Mouse (Mus musculus) stomach, postnatal 0 days (tissue): ENCODE results near the gene Smarce1. TPM values are rescaled to one million over a fixed set of nuclear protein-coding genes. Genes with fewer than 3 reads are reported as not detected.

ENCODE experiments used
- ATAC-seq: fragments of 200-750 bp; cut with Nextera tagmentation; 2 replicates; pipeline ENCODE4 v1.8.0; 2017; ENCODE audit not compliant: low FRiP score, low TSS enrichment
- DNase-seq: peaks from one replicate; pipeline ENCODE4 v3.0.0-alpha.2; 2016; ENCODE audit warnings: low spot score
- H3K27ac ChIP-seq: fragments of 300-500 bp; sonication (generic); replicated peaks from 2 replicates; pipeline ENCODE4 v1.5.1; 2014; ENCODE audit warnings: mild to moderate bottlenecking, control low read depth
- H3K27me3 ChIP-seq: fragments of 300-500 bp; sonication (generic); 2 replicates; pipeline ENCODE4 v1.6.1; 2014; ENCODE audit warnings: low read length; ENCODE audit not compliant: control insufficient read depth, insufficient read depth
- H3K36me3 ChIP-seq: fragments of 300-500 bp; sonication (generic); 2 replicates; pipeline ENCODE4 v1.6.1; 2014; ENCODE audit warnings: low read length, mixed read lengths; ENCODE audit not compliant: control insufficient read depth, insufficient read depth
- H3K4me1 ChIP-seq: fragments of 300-500 bp; sonication (generic); replicated peaks from 2 replicates; pipeline ENCODE4 v1.6.1; 2014; ENCODE audit warnings: antibody characterized with exemption; ENCODE audit not compliant: control insufficient read depth, insufficient read depth
- H3K4me2 ChIP-seq: fragments of 300-500 bp; sonication (generic); replicated peaks from 2 replicates; pipeline ENCODE4 v1.6.1; 2014; ENCODE audit warnings: low read depth, mild to moderate bottlenecking, control low read depth, moderate library complexity
- H3K4me3 ChIP-seq: fragments of 300-500 bp; sonication (generic); 2 replicates; pipeline ENCODE4 v1.5.1; 2014; ENCODE audit warnings: low read depth, low read length, control low read depth
- H3K9ac ChIP-seq: fragments of 300-500 bp; sonication (generic); 2 replicates; pipeline ENCODE4 v1.6.1; 2014; ENCODE audit warnings: mild to moderate bottlenecking, low read length, control low read depth, mixed read lengths
- H3K9me3 ChIP-seq: fragments of 300-500 bp; sonication (generic); 2 replicates; pipeline ENCODE4 v1.6.1; 2016; ENCODE audit warnings: low read length; ENCODE audit not compliant: control insufficient read depth
- CTCF ChIP-seq: IDR thresholded peaks from 2 replicates; pipeline ENCODE4 v1.5.1; 2016; ENCODE audit warnings: antibody characterized with exemption, low read depth, mild to moderate bottlenecking, moderate library complexity
- EP300 ChIP-seq: optimal IDR thresholded peaks from 2 replicates; pipeline ENCODE3; 2016; ENCODE audit warnings: antibody characterized with exemption
- WGBS: fragments of 180-500 bp; shearing (Covaris S2); extraction: QIAGEN DNeasy Blood & Tissue Kit; methylation state at CpG from one replicate; pipeline ENCODE4 v1.1.7; 2014; 5-methylcytosine and 5-hydroxymethylcytosine counted together
- polyA plus RNA-seq: library from polyadenylated mRNA; unstranded; fragments of >200 nt; fragmentation: Nextera tagmentation; extraction: Ambion mirVana; gene quantifications from 2 replicates; pipeline ENCODE4 v1.2.1, GENCODE M21; 2015

Gene Smarce1
- polyA plus RNA-seq, 1 experiment from 2014 or later = 91.6 TPM

- 88% methylated on average over 7 of the region's 7 CpGs for WGBS
- no peak for ATAC-seq
- no peak for TF ChIP-seq EP300
- no peak for TF ChIP-seq CTCF
These were observed 64.6 kb downstream of the Smarce1 start for GRCm38 (mm10) chr11:99166241-99166640.

GRCm38 (mm10) chr11:99165031-99165752 is 65.6 kb downstream of the Smarce1 start:
- TF ChIP-seq CTCF = no peak
- no peak for TF ChIP-seq EP300
- DNase-seq (no peak), ATAC-seq (no peak)
- Histone ChIP-seq H3K36me3 (no peaks in the 10 kb centered on the region), H3K4me3 (no peak overlapping the region), H3K27me3 (no peaks in the 10 kb centered on the region), H3K4me1 (no peaks in the 10 kb centered on the region), H3K9me3 (no peaks in the 10 kb centered on the region), H3K27ac (no peak overlapping the region), H3K9ac (no peak overlapping the region), H3K4me2 (no peak overlapping the region)
- 58% methylated on average over 11 of the region's 11 CpGs for WGBS

More at GRCm38 (mm10) chr11:99166241-99166640, 64.6 kb downstream of the Smarce1 start:
- Histone ChIP-seq H3K36me3 (no peaks in the 10 kb centered on the region), H3K4me3 (no peak overlapping the region), H3K27me3 (no peaks in the 10 kb centered on the region), H3K27ac (no peak overlapping the region), H3K4me2 (no peak overlapping the region), H3K4me1 (no peaks in the 10 kb centered on the region), H3K9me3 (no peaks in the 10 kb centered on the region), H3K9ac (no peak overlapping the region)
- no peak for DNase-seq

GRCm38 (mm10) chr11:99162972-99163686 is 67.7 kb downstream of the Smarce1 start:
- Histone ChIP-seq H3K4me3 (no peak overlapping the region), H3K4me2 (no peak overlapping the region), H3K4me1 (no peaks in the 10 kb centered on the region), H3K27ac (no peak overlapping the region), H3K9ac (no peak overlapping the region), H3K36me3 (no peaks in the 10 kb centered on the region), H3K9me3 (no peaks in the 10 kb centered on the region), H3K27me3 (no peaks in the 10 kb centered on the region)
- TF ChIP-seq EP300 = no peak
- no peak for TF ChIP-seq CTCF
- ATAC-seq (no peak), DNase-seq (no peak)
- 70% methylated on average over 10 of the region's 10 CpGs for WGBS

- no peak overlapping the region for H3K4me3 ChIP-seq
- H3K4me1 ChIP-seq = no peaks in the 10 kb centered on the region
- TF ChIP-seq EP300 (no peak), CTCF (no peak)
- H3K9ac ChIP-seq = no peak overlapping the region
- WGBS = 44% methylated on average over 5 of the region's 5 CpGs
- ATAC-seq = no peak
- no peaks in the 10 kb centered on the region for H3K27me3 ChIP-seq
- H3K36me3 ChIP-seq = no peaks in the 10 kb centered on the region
- no peak overlapping the region for H3K27ac ChIP-seq
- H3K4me2 ChIP-seq = no peak overlapping the region
- no peak for DNase-seq
- no peaks in the 10 kb centered on the region for H3K9me3 ChIP-seq
These were observed 69.2 kb downstream of the Smarce1 start for GRCm38 (mm10) chr11:99161648-99162047.

GRCm38 (mm10) chr11:99160228-99160627 is 70.6 kb downstream of the Smarce1 start:
- no peak for DNase-seq

More at GRCm38 (mm10) chr11:99160228-99160627, 70.6 kb downstream of the Smarce1 start:
- no peak for ATAC-seq
- Histone ChIP-seq H3K36me3 (no peaks in the 10 kb centered on the region), H3K4me3 (no peak overlapping the region), H3K27me3 (no peaks in the 10 kb centered on the region), H3K9ac (no peak overlapping the region), H3K4me1 (no peaks in the 10 kb centered on the region), H3K27ac (no peak overlapping the region), H3K9me3 (no peaks in the 10 kb centered on the region), H3K4me2 (no peak overlapping the region)
- TF ChIP-seq EP300 = no peak
- TF ChIP-seq CTCF = no peak
- 86% methylated on average over 6 of the region's 6 CpGs for WGBS

Other genes with a start within 250 kb of the Smarce1 start
- 1.9 and 2.1 TPM in 2 replicates for gene Gjd3, start 248.0 kb downstream of the Smarce1 start, polyA plus RNA-seq
- gene Top2a, start 206.8 kb downstream of the Smarce1 start, polyA plus RNA-seq = 31.6 and 44.5 TPM in 2 replicates
- 228 and 244 TPM in 2 replicates for gene Igfbp4, start 189.8 kb downstream of the Smarce1 start, polyA plus RNA-seq
- gene Tns4, start 141.7 kb downstream of the Smarce1 start, polyA plus RNA-seq = 0.82 and 1.1 TPM in 2 replicates
- gene Ccr7, start 75.9 kb downstream of the Smarce1 start, polyA plus RNA-seq = 0.05 and 0.07 TPM in 2 replicates
- gene Krt222, start 13.1 kb upstream of the Smarce1 start, polyA plus RNA-seq = 0.25 and 0.33 TPM in 2 replicates
- not detected in 2 replicates for gene Krt24, start 54.2 kb upstream of the Smarce1 start, polyA plus RNA-seq
- 0.12 TPM in 2 replicates for gene Krt25, start 91.9 kb upstream of the Smarce1 start, polyA plus RNA-seq
- not detected in 2 replicates for gene Krt26, start 106.9 kb upstream of the Smarce1 start, polyA plus RNA-seq
- gene Krt27, start 120.1 kb upstream of the Smarce1 start, polyA plus RNA-seq = not detected in 2 replicates
- 0.10 TPM in 1 of 2 replicates, not detected in the other for gene Krt28, start 143.9 kb upstream of the Smarce1 start, polyA plus RNA-seq
- gene Krt10, start 158.3 kb upstream of the Smarce1 start, polyA plus RNA-seq = 431 and 466 TPM in 2 replicates
- 0.16 and 0.21 TPM in 2 replicates for gene Krt12, start 191.2 kb upstream of the Smarce1 start, polyA plus RNA-seq
- 110 and 119 TPM in 2 replicates for gene Krt20, start 207.1 kb upstream of the Smarce1 start, polyA plus RNA-seq